Mouse (Mus musculus) mature B cell (primary cell): Measurements from ENCODE around the gene Ttc23.

ENCODE experiments used
- in situ Hi-C: fragments of 300-500 bp; cut with MboI; formaldehyde crosslinking; loops from 2 replicates; pipeline ENCODE4 v1.14.3; 2019

Gene Ttc23

DNA sequence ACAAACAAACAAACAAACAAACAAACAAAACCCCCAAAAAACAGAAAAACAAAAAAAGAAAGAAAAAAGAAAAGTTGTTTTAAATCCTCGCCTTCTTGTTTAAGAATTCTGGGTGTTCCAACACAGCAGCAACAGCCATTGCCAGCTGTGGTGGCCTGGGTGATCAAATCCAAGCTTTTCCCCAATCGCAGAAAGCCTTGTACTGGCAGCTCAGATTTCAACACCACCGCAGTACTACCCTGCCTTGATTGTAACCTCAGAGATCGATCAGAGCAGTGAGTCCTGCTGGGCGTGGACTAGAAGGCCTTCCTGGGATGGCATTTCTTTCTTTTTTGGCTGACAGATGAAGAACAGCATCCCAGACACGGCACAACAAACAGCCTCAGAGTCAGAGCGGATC is 48.7 kb downstream of the Ttc23 start:
- in situ Hi-C loops: no loop called here

GRCm38 (mm10) chr7:67697892-67698630 is 50.9 kb downstream of the Ttc23 start:
- in situ Hi-C loops: no loop called here

GRCm38 (mm10) chr7:67699301-67699700 is 52.1 kb downstream of the Ttc23 start:
- in situ Hi-C loops: no loop called here

GRCm38 (mm10) chr7:67700846-67701245 is 53.6 kb downstream of the Ttc23 start:
- in situ Hi-C loops: no loop called here

GRCm38 (mm10) chr7:67701252-67701914 is 54.2 kb downstream of the Ttc23 start:
- in situ Hi-C loops: no loop called here

DNA sequence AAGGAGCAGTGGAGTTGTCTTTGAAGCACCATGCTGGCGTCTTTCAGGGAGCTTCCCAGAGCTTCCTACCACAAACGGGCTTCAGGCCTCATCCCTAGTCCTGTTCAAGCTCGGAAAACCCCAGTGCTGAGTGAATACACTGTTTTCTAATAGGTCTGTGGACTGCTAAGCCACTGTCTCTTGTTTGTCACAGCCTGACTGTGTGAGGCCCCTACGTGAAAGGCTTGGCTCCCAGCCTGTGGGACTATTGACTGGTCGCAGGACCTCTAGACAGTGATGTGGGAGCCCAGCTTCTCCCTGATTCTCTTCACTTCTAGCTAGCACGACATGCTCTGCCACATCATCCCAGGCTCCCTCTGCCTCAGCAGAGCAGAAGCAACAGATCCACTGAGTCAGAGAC is 61.0 kb downstream of the Ttc23 start:
- in situ Hi-C loops: no loop called here

GRCm38 (mm10) chr7:67710216-67710615 is 63.0 kb downstream of the Ttc23 start:
- in situ Hi-C loops: no loop called here

DNA sequence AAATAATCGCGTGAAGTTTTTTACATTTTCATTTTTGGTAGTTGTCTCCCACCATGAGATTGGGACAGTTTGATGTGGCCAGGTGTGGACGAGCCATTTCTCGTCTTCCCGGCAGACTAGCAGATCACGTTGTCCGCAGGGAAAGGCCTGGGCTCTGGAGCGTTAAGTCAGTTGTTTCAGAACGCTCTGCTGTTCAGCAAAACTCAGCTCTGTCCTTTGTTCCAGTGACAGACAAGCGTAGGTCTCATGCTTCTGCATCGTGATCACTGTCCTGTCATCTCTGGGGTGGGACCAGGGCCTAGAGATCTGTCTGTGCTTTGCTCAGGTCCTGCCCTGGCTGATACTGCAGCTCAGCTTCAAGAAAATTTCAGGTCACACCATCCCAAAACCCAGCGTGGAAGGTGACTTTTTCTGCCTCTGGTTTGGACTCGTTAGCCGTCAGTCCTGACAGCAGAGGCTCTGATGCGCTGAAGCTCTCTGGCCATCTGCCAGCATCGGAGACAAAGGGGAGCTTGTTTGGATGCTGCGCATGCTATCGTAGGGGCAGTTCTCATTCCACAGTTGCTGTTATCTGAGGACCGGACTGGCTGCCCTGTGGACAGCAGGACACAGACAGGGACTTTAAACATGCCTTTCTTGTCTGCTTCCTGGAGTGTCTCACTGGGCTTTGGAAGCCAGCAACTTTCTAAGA is 66.8 kb downstream of the Ttc23 start:
- in situ Hi-C loops: no loop called here

- in situ Hi-C loops: no loop called here
Observed at GRCm38 (mm10) chr7:67715176-67715575, 68.0 kb downstream of the Ttc23 start.

DNA sequence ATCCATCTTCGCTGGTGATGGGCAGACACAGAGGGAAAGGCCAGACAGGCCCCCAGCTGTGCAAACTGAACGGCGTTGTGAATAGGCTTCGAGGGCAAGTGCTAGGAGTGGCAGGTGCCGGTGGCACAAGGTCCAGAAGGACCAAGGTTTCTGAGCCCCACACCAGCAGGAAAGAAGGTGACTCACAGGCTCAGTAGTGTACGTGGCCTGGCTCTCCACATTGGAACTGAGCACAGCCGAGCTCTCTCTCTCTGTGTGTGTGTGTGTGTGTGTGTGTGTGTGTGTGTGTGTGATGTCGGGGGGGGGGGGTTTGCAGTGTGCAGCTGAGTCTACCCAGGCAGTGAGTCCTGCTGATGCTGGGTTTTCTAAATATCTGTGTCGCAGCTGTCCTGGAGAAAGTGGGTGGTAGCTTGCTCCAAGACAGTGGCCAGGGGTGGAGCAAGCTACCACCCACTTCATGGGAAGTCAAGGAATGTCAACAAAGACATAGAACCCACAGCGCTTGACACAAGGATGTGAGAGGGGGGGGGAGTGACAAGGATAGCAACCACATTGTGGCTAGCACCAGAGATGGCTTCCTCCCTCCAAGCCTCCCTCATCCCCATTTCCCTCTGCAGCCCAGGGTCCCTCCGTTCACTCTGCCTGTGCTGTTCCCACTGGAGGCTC is 69.1 kb downstream of the Ttc23 start:
- in situ Hi-C loops: no loop called here

GRCm38 (mm10) chr7:67716925-67717324 is 69.7 kb downstream of the Ttc23 start:
- in situ Hi-C loops: no loop called here

- in situ Hi-C loops: no loop called here
Observed at GRCm38 (mm10) chr7:67717520-67717919, 70.3 kb downstream of the Ttc23 start.

- in situ Hi-C loops: no loop called here
Observed at GRCm38 (mm10) chr7:67718804-67719203, 71.6 kb downstream of the Ttc23 start.

DNA sequence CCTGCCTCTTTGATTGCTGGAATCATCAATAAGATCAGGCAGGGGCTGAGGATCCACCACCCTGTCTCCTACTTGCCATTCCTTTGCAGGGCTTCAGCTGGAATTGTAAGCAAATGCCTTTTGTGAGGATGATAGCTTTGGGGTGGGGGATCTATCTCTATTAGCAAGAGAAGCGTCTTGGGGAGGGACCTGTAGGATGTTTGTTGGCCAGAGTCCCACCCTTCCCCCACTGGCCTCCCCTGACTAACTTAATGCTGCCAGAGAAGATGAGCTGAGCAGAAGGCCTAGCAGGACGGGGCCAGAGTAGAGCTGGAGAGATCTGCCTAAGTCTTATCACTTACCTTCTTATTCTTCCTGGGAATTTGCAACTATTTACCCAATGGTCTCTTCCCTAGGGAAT is 75.0 kb downstream of the Ttc23 start:
- in situ Hi-C loops: no loop called here

DNA sequence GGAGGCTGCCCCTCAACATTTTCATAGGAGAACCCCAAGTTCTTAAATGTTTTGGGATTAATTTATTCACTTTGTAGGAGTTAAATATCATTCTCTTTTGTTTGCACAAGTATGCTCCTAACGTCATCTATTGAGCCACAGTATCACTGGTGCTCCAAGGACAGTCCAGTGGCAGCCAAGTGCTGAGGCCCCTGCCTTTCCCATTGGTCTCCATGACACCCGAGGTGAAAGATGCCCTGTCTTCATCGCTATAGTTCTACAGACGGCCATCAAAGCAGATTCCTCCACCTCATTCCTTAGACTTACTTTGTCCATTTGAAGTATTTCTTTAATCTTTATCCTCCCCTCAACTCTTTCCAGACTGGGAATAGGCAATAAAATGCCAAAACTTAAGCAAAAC is 77.3 kb downstream of the Ttc23 start:
- in situ Hi-C loops: no loop called here

DNA sequence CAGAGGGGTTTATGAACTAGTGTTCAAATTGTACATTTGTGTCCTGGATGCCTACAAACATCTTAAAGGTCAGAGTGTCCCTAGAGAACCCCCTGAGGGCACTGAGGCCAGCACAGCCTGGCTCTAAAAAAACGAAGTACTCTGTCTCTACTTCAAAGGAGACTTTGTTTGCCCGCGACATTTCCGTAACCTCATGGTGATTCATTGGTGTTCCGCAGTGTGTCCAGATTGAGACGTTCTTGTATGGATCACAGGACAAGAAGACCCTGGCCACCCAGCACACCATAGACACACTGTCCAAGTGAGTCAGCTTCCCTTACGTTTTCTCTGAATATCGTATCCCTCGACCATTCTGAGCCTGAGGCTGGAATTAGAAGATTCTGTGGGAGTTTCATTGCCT is 77.8 kb downstream of the Ttc23 start:
- in situ Hi-C loops: no loop called here

- in situ Hi-C loops: no loop called here
Observed at GRCm38 (mm10) chr7:67728203-67728602, 81.0 kb downstream of the Ttc23 start.

- in situ Hi-C loops: no loop called here
Observed at GRCm38 (mm10) chr7:67728809-67729208, 81.6 kb downstream of the Ttc23 start.

DNA sequence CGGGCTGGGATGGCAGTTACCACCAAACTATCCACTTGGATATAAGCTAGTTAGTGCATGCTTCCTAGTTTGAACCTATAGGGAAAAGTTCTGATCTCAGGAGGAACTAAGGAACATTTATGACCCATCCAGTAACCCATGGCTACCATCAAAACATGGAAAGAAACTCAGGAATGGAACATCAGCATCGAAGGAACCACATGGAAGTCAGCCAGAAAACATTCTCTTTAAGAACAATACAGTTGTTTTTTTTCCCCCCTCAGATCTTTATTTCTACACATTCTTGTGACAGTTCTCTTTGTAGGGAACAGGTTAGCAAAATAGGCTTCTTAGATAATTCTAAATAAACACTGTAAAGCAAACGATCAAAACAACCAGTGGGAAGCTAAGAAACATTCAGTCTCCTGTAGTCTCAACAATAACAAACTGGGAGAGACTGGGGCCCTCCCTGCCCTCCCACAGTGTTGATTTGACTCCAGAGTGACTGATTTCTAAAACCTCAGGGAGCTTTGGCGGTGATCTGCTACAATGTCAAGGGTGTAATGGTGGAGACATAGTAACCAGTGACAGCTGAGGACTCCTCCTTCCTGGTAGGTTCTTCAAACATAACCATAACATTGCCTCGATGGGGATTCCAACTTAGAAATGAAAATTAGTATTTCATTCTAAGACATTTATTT is 83.4 kb downstream of the Ttc23 start:
- in situ Hi-C loops: no loop called here

DNA sequence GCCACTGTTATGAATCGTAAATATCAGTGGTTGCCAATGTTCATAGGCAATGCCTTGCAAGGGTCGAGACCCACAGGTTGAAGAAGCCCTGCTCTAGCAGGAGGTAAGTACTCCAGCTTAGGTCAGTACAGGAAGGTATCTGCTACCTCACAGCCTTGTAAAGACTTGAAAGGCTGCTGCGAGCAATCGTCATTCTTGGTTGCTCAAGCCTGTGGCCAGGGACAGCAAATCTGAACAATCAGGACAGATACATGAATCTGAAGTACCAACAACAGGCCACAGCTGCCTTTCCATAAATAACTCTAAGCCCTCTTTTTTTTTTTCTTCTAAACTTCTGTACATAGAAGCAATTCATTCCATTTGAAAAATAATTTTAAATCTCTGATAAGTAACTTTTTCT is 85.1 kb downstream of the Ttc23 start:
- in situ Hi-C loops: no loop called here

DNA sequence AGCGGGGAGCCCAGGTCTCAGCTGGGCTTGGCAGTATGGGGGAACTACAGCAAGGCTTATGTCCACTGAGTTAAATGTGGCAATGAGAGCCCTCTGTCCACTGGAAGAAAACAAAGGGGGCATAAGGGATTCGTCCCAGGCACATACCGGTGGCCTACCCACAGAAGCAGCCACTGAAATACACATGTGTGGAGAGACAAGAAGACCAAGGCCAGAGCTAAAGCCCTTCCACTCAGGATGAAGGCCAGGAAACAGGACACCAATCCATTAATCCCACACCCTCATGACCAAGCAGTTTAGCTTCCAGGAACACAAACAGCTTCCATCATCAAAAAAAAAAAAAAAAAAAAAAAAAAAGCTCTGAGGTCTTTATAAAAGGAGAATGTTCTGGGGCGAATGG is 93.2 kb downstream of the Ttc23 start:
- in situ Hi-C loops: no loop called here

- in situ Hi-C loops: no loop called here
Observed at GRCm38 (mm10) chr7:67740796-67741195, 93.6 kb downstream of the Ttc23 start.
